Mouse (Mus musculus) hindbrain, postnatal 0 days (tissue): ENCODE measurements around the gene Hoxa10. TPM values are rescaled to one million over a fixed set of nuclear protein-coding genes. Genes with fewer than 3 reads are reported as not detected.

Experiments used
- ATAC-seq: fragments of 200-750 bp; cut with Nextera tagmentation; 2 replicates; pipeline ENCODE4 v1.8.0; 2017; ENCODE audit warnings: mild to moderate bottlenecking, moderate TSS enrichment, moderate library complexity
- DNase-seq: peaks from one replicate; pipeline ENCODE4 v3.0.0-alpha.2; 2015; ENCODE audit warnings: low spot score
- H3K27ac ChIP-seq: fragments of 300-500 bp; sonication (generic); 2 replicates; pipeline ENCODE4 v1.5.1; 2014; ENCODE audit warnings: mild to moderate bottlenecking
- H3K27me3 ChIP-seq: fragments of 300-500 bp; sonication (generic); 2 replicates; pipeline ENCODE4 v1.6.1; 2014; ENCODE audit warnings: low read length, mixed read lengths; ENCODE audit not compliant: insufficient read depth
- H3K36me3 ChIP-seq: fragments of 300-500 bp; sonication (generic); 2 replicates; pipeline ENCODE4 v1.6.1; 2014; ENCODE audit warnings: low read length, mixed read lengths; ENCODE audit not compliant: insufficient read depth
- H3K4me1 ChIP-seq: fragments of 300-500 bp; sonication (generic); 2 replicates; pipeline ENCODE4 v1.6.1; 2014; ENCODE audit warnings: antibody characterized with exemption, low read length, mixed read lengths; ENCODE audit not compliant: insufficient read depth
- H3K4me2 ChIP-seq: fragments of 300-500 bp; sonication (generic); 2 replicates; pipeline ENCODE4 v1.6.1; 2014; ENCODE audit warnings: low read depth, mild to moderate bottlenecking, low read length, moderate library complexity, mixed read lengths
- H3K4me3 ChIP-seq: fragments of 300-500 bp; sonication (generic); 2 replicates; pipeline ENCODE4 v1.5.1; 2014; ENCODE audit warnings: low read length
- H3K9ac ChIP-seq: fragments of 300-500 bp; sonication (generic); replicated peaks from 2 replicates; pipeline ENCODE4 v1.6.1; 2014; ENCODE audit warnings: mild to moderate bottlenecking, low read length, moderate library complexity, mixed read lengths
- H3K9me3 ChIP-seq: fragments of 300-500 bp; sonication (generic); 2 replicates; pipeline ENCODE4 v1.6.1; 2016; ENCODE audit warnings: low read length, mixed read lengths
- CTCF ChIP-seq: IDR thresholded peaks from 2 replicates; pipeline ENCODE4 v1.5.1; 2016; ENCODE audit warnings: antibody characterized with exemption, control low read depth, low read depth
- WGBS: fragments of 180-500 bp; shearing (Covaris S2); extraction: QIAGEN DNeasy Blood & Tissue Kit; methylation state at CpG from one replicate; pipeline ENCODE4 v1.1.7; 2014; 5-methylcytosine and 5-hydroxymethylcytosine counted together
- polyA plus RNA-seq: library from polyadenylated mRNA; unstranded; fragments of >200 nt; fragmentation: Nextera tagmentation; extraction: Ambion mirVana; gene quantifications from 2 replicates; pipeline ENCODE4 v1.2.1, GENCODE M21; 2015
- total RNA-seq: library from RNA; depleted of rRNA; stranded (reverse); fragments of >200 nt; gene quantifications from 2 replicates; pipeline ENCODE4 v1.2.3, GENCODE M21; 2014

Hoxa10 gene
- total and polyA plus RNA-seq, 2 experiments from 2014 or later, result not detected

- 20% methylated on average over 9 of the region's 9 CpGs for WGBS
- H3K4me1 ChIP-seq, result no peaks in the 10 kb centered on the region
- H3K9ac ChIP-seq, result no peak overlapping the region
- no peak for DNase-seq
- H3K27ac ChIP-seq, result no peak overlapping the region
- H3K27me3 ChIP-seq, result peaks cover 96% of the 10 kb centered on the region
- H3K9me3 ChIP-seq, result no peaks in the 10 kb centered on the region
- H3K4me3 ChIP-seq, result no peak overlapping the region
- ATAC-seq, result no peak
- no peak for TF ChIP-seq CTCF
- no peak overlapping the region for H3K4me2 ChIP-seq
- no peaks in the 10 kb centered on the region for H3K36me3 ChIP-seq
Observed at GRCm38 (mm10) chr6:52219234-52219942, 21.3 kb downstream of the Hoxa10 start.

GRCm38 (mm10) chr6:52218643-52219215, 21.9 kb downstream of the Hoxa10 start:
- Histone ChIP-seq H3K4me2 (no peak overlapping the region), H3K9me3 (no peaks in the 10 kb centered on the region), H3K27me3 (peaks cover 96% of the 10 kb centered on the region), H3K9ac (no peak overlapping the region), H3K4me1 (no peaks in the 10 kb centered on the region), H3K27ac (no peak overlapping the region), H3K4me3 (no peak overlapping the region), H3K36me3 (no peaks in the 10 kb centered on the region)
- DNase-seq (no peak), ATAC-seq (no peak)
- no peak for TF ChIP-seq CTCF
- WGBS, result 8% methylated on average over 14 of the region's 14 CpGs

- no peaks in the 10 kb centered on the region for H3K9me3 ChIP-seq
- H3K4me1 ChIP-seq, result no peaks in the 10 kb centered on the region
- H3K9ac ChIP-seq, result no peak overlapping the region
- H3K27me3 ChIP-seq, result peaks cover 97% of the 10 kb centered on the region
- DNase-seq, result no peak
- no peak for ATAC-seq
- H3K4me2 ChIP-seq, result no peak overlapping the region
- no peak overlapping the region for H3K27ac ChIP-seq
- TF ChIP-seq CTCF, result no peak
- H3K36me3 ChIP-seq, result no peaks in the 10 kb centered on the region
- no peak overlapping the region for H3K4me3 ChIP-seq
- 6% methylated on average over 23 of the region's 23 CpGs for WGBS
Observed at GRCm38 (mm10) chr6:52217895-52218642, 22.6 kb downstream of the Hoxa10 start.

GRCm38 (mm10) chr6:52217459-52217768, 23.2 kb downstream of the Hoxa10 start:
- TF ChIP-seq CTCF, result no peak
- under 1% methylated on average over 25 of the region's 25 CpGs for WGBS
- Histone ChIP-seq H3K4me3 (peak overlapping the region; percentile 23), H3K4me2 (peak overlapping the region; percentile 31; the same call in 1 of the 2 replicates), H3K27ac (no peak overlapping the region), H3K9ac (no peak overlapping the region), H3K9me3 (no peaks in the 10 kb centered on the region), H3K4me1 (no peaks in the 10 kb centered on the region), H3K36me3 (no peaks in the 10 kb centered on the region), H3K27me3 (peaks cover 96% of the 10 kb centered on the region)
- DNase-seq (no peak), ATAC-seq (no peak)

GRCm38 (mm10) chr6:52216691-52217458, 23.8 kb downstream of the Hoxa10 start:
- no peaks in the 10 kb centered on the region for H3K9me3 ChIP-seq
- H3K4me3 ChIP-seq, result peak overlapping the region; percentile 23
- H3K27ac ChIP-seq, result no peak overlapping the region
- no peaks in the 10 kb centered on the region for H3K36me3 ChIP-seq
- DNase-seq (no peak), ATAC-seq (no peak)
- WGBS, result 2% methylated on average over 60 of the region's 60 CpGs
- no peaks in the 10 kb centered on the region for H3K4me1 ChIP-seq
- no peak for TF ChIP-seq CTCF
- H3K27me3 ChIP-seq, result peaks cover 96% of the 10 kb centered on the region
- no peak overlapping the region for H3K9ac ChIP-seq
- peak overlapping the region; percentile 31; the same call in 1 of the 2 replicates for H3K4me2 ChIP-seq

- WGBS, result 4% methylated on average over 30 of the region's 30 CpGs
- no peak overlapping the region for H3K4me3 ChIP-seq
- TF ChIP-seq CTCF, result no peak
Observed at GRCm38 (mm10) chr6:52215771-52216535, 24.7 kb downstream of the Hoxa10 start.

More at GRCm38 (mm10) chr6:52215771-52216535, 24.7 kb downstream of the Hoxa10 start:
- Histone ChIP-seq H3K27ac (no peak overlapping the region), H3K4me2 (no peak overlapping the region), H3K36me3 (no peaks in the 10 kb centered on the region), H3K9me3 (no peaks in the 10 kb centered on the region), H3K9ac (no peak overlapping the region), H3K4me1 (no peaks in the 10 kb centered on the region), H3K27me3 (peaks cover 96% of the 10 kb centered on the region)
- ATAC-seq (no peak), DNase-seq (no peak)
